Comparison of ENCODE assay signal across 8 mouse cellular contexts in genomic region chr5:149428810-149429255, GRCm38 (mm10). TPM values are rescaled to one million over a fixed set of nuclear protein-coding genes. Genes with fewer than 3 reads are reported as not detected.
DNase-seq lines count a peak whose midpoint lies in the region; ATAC-seq and TF ChIP-seq lines count a peak whose summit lies in the region.

No protein-coding gene starts in this region.

- no peak overlapping the region for H3K4me3 ChIP-seq in embryonic facial prominence, embryonic 15.5 days (replicated peaks)
- H3K4me3 ChIP-seq in kidney, postnatal 0 days (replicated peaks; ENCODE audit: low read depth, low read length): no peak overlapping the region
- no peak overlapping the region for H3K4me3 ChIP-seq in stomach, embryonic 14.5 days (ENCODE audit: low read depth, low read length)

- no peaks in the 10 kb centered on the region for H3K9me3 ChIP-seq in embryonic facial prominence, embryonic 15.5 days (replicated peaks)
- H3K9me3 ChIP-seq in kidney, postnatal 0 days (replicated peaks; ENCODE audit: low read length): no peaks in the 10 kb centered on the region
- no peaks in the 10 kb centered on the region for H3K9me3 ChIP-seq in stomach, embryonic 14.5 days (ENCODE audit: control insufficient read depth, low read depth, low read length)

- no peaks in the 10 kb centered on the region for H3K36me3 ChIP-seq in embryonic facial prominence, embryonic 15.5 days
- H3K36me3 ChIP-seq in kidney, postnatal 0 days (ENCODE audit: insufficient read depth, low read length): no peaks in the 10 kb centered on the region
- H3K36me3 ChIP-seq in stomach, embryonic 14.5 days (ENCODE audit: control insufficient read depth, insufficient read depth, low read length): no peaks in the 10 kb centered on the region

- 0 out of 2 replicates have a peak overlapping the region, but pooled peaks have one; percentile 8 for H3K4me2 ChIP-seq in embryonic facial prominence, embryonic 15.5 days (replicated peaks)
- H3K4me2 ChIP-seq in kidney, postnatal 0 days (ENCODE audit: low read length): no peak overlapping the region
- no peak overlapping the region for H3K4me2 ChIP-seq in stomach, embryonic 14.5 days (replicated peaks; ENCODE audit: low read depth, low read length)

- no peaks in the 10 kb centered on the region for H3K27me3 ChIP-seq in embryonic facial prominence, embryonic 15.5 days
- H3K27me3 ChIP-seq in kidney, postnatal 0 days (ENCODE audit: insufficient read depth, low read length): no peaks in the 10 kb centered on the region
- H3K27me3 ChIP-seq in stomach, embryonic 14.5 days (ENCODE audit: control insufficient read depth, insufficient read depth, low read length): no peaks in the 10 kb centered on the region

- intact Hi-C loops in heart, postnatal 10 days (cut with DNase I): no loop called here

- H3K9ac ChIP-seq in embryonic facial prominence, embryonic 15.5 days: no peak overlapping the region
- H3K9ac ChIP-seq in kidney, postnatal 0 days (ENCODE audit: low read depth, low read length): no peak overlapping the region
- no peak overlapping the region for H3K9ac ChIP-seq in stomach, embryonic 14.5 days (replicated peaks; ENCODE audit: low read depth, low read length)

- TF ChIP-seq CTCF in kidney, postnatal 0 days (IDR thresholded peaks at IDR 0.05; ENCODE audit: low read depth): no peak

- DNase-seq in urinary bladder, adult 18-20 months (ENCODE audit: low spot score in 2 of 2): peak; percentile 43 to 58
- no peak for DNase-seq in urinary bladder, adult 2 months (ENCODE audit: low spot score)
- DNase-seq in heart, postnatal 10 days: peak; percentile 68 to 73
- peak; percentile 14 for DNase-seq in kidney, postnatal 0 days (ENCODE audit: low spot score)
- DNase-seq in lung, postnatal 4 days: peak; percentile 77 to 87
- no peak for DNase-seq in layer of hippocampus, adult 18-20 months (ENCODE audit: low spot score in 2 of 2)

- peaks cover 22% of the 10 kb centered on the region for H3K4me1 ChIP-seq in embryonic facial prominence, embryonic 15.5 days
- H3K4me1 ChIP-seq in kidney, postnatal 0 days (replicated peaks; ENCODE audit: insufficient read depth, low read length): 0 out of 2 replicates have a peak, but pooled peaks cover 2% of the 10 kb centered on the region
- peaks cover 19% of the 10 kb centered on the region for H3K4me1 ChIP-seq in stomach, embryonic 14.5 days (ENCODE audit: control insufficient read depth, insufficient read depth, low read length)

- peak overlapping the region; percentile 81 for H3K27ac ChIP-seq in embryonic facial prominence, embryonic 15.5 days (replicated peaks)
- H3K27ac ChIP-seq in kidney, postnatal 0 days: peak overlapping the region; percentile 40; the same call in 1 of the 2 replicates
- H3K27ac ChIP-seq in stomach, embryonic 14.5 days (ENCODE audit: low read length): peak overlapping the region; percentile 64

- peak; percentile 84 for ATAC-seq in embryonic facial prominence, embryonic 15.5 days (ENCODE audit: insufficient number of reproducible peaks, low FRiP score, low TSS enrichment, low read depth)
- ATAC-seq in kidney, postnatal 0 days (replicated peaks; ENCODE audit: low FRiP score, low read depth): peak; percentile 36; the same call in 1 of the 2 replicates
- ATAC-seq in stomach, embryonic 14.5 days (ENCODE audit: insufficient number of reproducible peaks, insufficient read depth, low FRiP score, low read depth): peak; percentile 28

- 38% methylated on average over 2 of the region's 2 CpGs for WGBS in embryonic facial prominence, embryonic 15.5 days
- 51% methylated on average over 2 of the region's 2 CpGs for WGBS in kidney, postnatal 0 days
- WGBS in stomach, embryonic 14.5 days: 21% methylated on average over 2 of the region's 2 CpGs

RNA-seq across cellular contexts. Expression of gene Tex26, which starts 10.6 kb away (rescaled TPM):
- 0.21 and 0.37 TPM in 2 replicates for polyA plus RNA-seq in urinary bladder, adult 2 months (2012; rRNA removed)
- polyA plus RNA-seq in embryonic facial prominence, embryonic 15.5 days (2015; fragmentation: Nextera tagmentation; extraction: Ambion mirVana): 1.4 and 1.7 TPM in 2 replicates
- not detected for total RNA-seq in heart, postnatal 10 days (2021)
- 0.14 and 0.23 TPM in 2 replicates for polyA plus RNA-seq in kidney, postnatal 0 days (2015; fragmentation: Nextera tagmentation; extraction: Ambion mirVana)
- polyA plus RNA-seq in stomach, embryonic 14.5 days (2014; fragmentation: Nextera tagmentation; extraction: Ambion mirVana): 0.22 and 0.25 TPM in 2 replicates
- not detected for total RNA-seq in layer of hippocampus, adult 18-20 months (2021)

RNA-seq across cellular contexts. Expression of gene Medag, which starts 17.3 kb away (rescaled TPM):
- polyA plus RNA-seq in urinary bladder, adult 2 months (2012; rRNA removed): 30.4 and 31.6 TPM in 2 replicates
- 1.8 and 2.2 TPM in 2 replicates for polyA plus RNA-seq in embryonic facial prominence, embryonic 15.5 days (2015; fragmentation: Nextera tagmentation; extraction: Ambion mirVana)
- 10 to 100 TPM; 18.3 to 22.4 TPM for total RNA-seq in heart, postnatal 10 days (2021)
- polyA plus RNA-seq in kidney, postnatal 0 days (2015; fragmentation: Nextera tagmentation; extraction: Ambion mirVana): 0.24 and 0.31 TPM in 2 replicates
- 2.2 and 3.6 TPM in 2 replicates for polyA plus RNA-seq in stomach, embryonic 14.5 days (2014; fragmentation: Nextera tagmentation; extraction: Ambion mirVana)
- 1 to 10 TPM; 3.2 to 3.6 TPM for total RNA-seq in layer of hippocampus, adult 18-20 months (2021)

Comparison
In these comparisons a context has a peak if more than half of its experiments do, and no peak if none do; other contexts are left out.
1. DNase-seq: peak in urinary bladder, adult 18-20 months (2 of 2), heart, postnatal 10 days (2 of 2), kidney, postnatal 0 days (single experiment) and lung, postnatal 4 days (2 of 2); none in urinary bladder, adult 2 months (single experiment) and layer of hippocampus, adult 18-20 months (0 of 2).
2. ATAC-seq: peak in every context shown above with its lines; median percentile 84 in embryonic facial prominence, embryonic 15.5 days; 36 in kidney, postnatal 0 days; 28 in stomach, embryonic 14.5 days.
3. Peak in every context shown above with its lines, with median percentiles within 50 percentile points of each other: H3K27ac ChIP-seq.